Mouse (Mus musculus) macrophage (primary cell): Measurements from ENCODE around the gene Mrgpre. TPM values are rescaled to one million over a fixed set of nuclear protein-coding genes. Genes with fewer than 3 reads are reported as not detected.
A peak's percentile ranks its signal among the peaks of the same experiment; 100 is the strongest.

Source experiments
- H3K27ac ChIP-seq: fragments of 350-480 bp; formaldehyde crosslinking; 2 replicates; pipeline ENCODE4 v1.9.0; 2021
- H3K36me3 ChIP-seq: fragments of 350-480 bp; formaldehyde crosslinking; 2 replicates; pipeline ENCODE4 v1.9.0; 2021; ENCODE audit errors: inconsistent target
- H3K4me3 ChIP-seq: fragments of 350-480 bp; formaldehyde crosslinking; 2 replicates; pipeline ENCODE4 v1.9.0; 2021; ENCODE audit errors: inconsistent target
- H3K79me2 ChIP-seq: fragments of 350-480 bp; formaldehyde crosslinking; 2 replicates; pipeline ENCODE4 v1.9.0; 2021; ENCODE audit errors: inconsistent target
- WGBS: methylation state at CpG from one replicate; pipeline ENCODE4 v1.1.7; 2026; ENCODE audit warnings: inconsistent platforms; ENCODE audit not compliant: missing documents; 5-methylcytosine and 5-hydroxymethylcytosine counted together
- polyA plus RNA-seq: library from polyadenylated mRNA; stranded (reverse); fragments of 250-400 nt; gene quantifications from 3 replicates; pipeline ENCODE4 v1.2.4, GENCODE M21; 2018; ENCODE audit warnings: inconsistent platforms
- total RNA-seq, 78 experiments: library from RNA; depleted of rRNA; stranded (reverse); fragments of 250-400 nt; gene quantifications; 1 replicate in 9 of 78; 2 replicates in 24 of 78; 3 replicates in 43 of 78; 4 replicates in 2 of 78; pipeline ENCODE4 v1.2.4; 2018; ENCODE audit warnings: inconsistent platforms in 56 of 78

Mrgpre gene
- total RNA-seq (2018; cell fraction: chromatin; rRNA removed): 1 to 10 TPM in 3 of 26 experiments, under 1 TPM in 14, not detected in 9; 0.15 to 1.6 (median 0.33) TPM
- total RNA-seq (2018; cell fraction: cytosol; rRNA removed): 1 to 10 TPM in 25 of 26 experiments, under 1 TPM in 1; 0.80 to 6.9 (median 2.2) TPM
- 1 to 10 TPM in 24 of 26 experiments, under 1 TPM in 2; 0.58 to 4.2 (median 2.0) TPM for total RNA-seq (2018; cell fraction: nucleus; rRNA removed)
- 3.9 to 5.1 TPM (median 4.2 TPM) in 3 replicates for polyA plus RNA-seq

GRCm38 (mm10) chr7:143783996-143784829, at the start of gene Mrgpre:
Mrgpre (minus strand) TSS chr7:143784500.
- WGBS: 15% methylated on average over 21 of the region's 21 CpGs
- no peak within 1 kb of the TSS for H3K27ac ChIP-seq

GRCm38 (mm10) chr7:143833581-143834190, 49.4 kb upstream of the Mrgpre start:
- 80% methylated on average over 6 of the region's 6 CpGs for WGBS
- H3K79me2 ChIP-seq: peaks cover 51% of the 10 kb centered on the region
- H3K4me3 ChIP-seq: no peak overlapping the region
- peaks cover 12% of the 10 kb centered on the region; the same call in 1 of the 2 replicates for H3K36me3 ChIP-seq
- H3K27ac ChIP-seq: no peak overlapping the region

More at GRCm38 (mm10) chr7:143783996-143784829, at the start of gene Mrgpre:
- no peaks in the 10 kb centered on the region for H3K79me2 ChIP-seq
- no peaks in the 10 kb centered on the region for H3K36me3 ChIP-seq
- H3K4me3 ChIP-seq: peak within 1 kb of the TSS; percentile 0; the same call in 1 of the 2 replicates

GRCm38 (mm10) chr7:143832611-143833010, 48.3 kb upstream of the Mrgpre start:
- no peak overlapping the region for H3K27ac ChIP-seq
- 88% methylated on average over 2 of the region's 2 CpGs for WGBS
- H3K79me2 ChIP-seq: peaks cover 51% of the 10 kb centered on the region
- peaks cover 3% of the 10 kb centered on the region; the same call in 1 of the 2 replicates for H3K36me3 ChIP-seq
- H3K4me3 ChIP-seq: no peak overlapping the region

- Histone ChIP-seq H3K27ac (no peak overlapping the region), H3K79me2 (peaks cover 51% of the 10 kb centered on the region), H3K4me3 (no peak overlapping the region), H3K36me3 (no peaks in the 10 kb centered on the region)
- WGBS: 74% methylated on average over 8 of the region's 8 CpGs
Measured at GRCm38 (mm10) chr7:143832196-143832595, 47.9 kb upstream of the Mrgpre start.

- no peaks in the 10 kb centered on the region for H3K36me3 ChIP-seq
- H3K79me2 ChIP-seq: peaks cover 44% of the 10 kb centered on the region
- peak overlapping the region; percentile 41 for H3K27ac ChIP-seq
- 10% methylated on average over 6 of the region's 6 CpGs for WGBS
- peak overlapping the region; percentile 85 for H3K4me3 ChIP-seq
Measured at GRCm38 (mm10) chr7:143830399-143830798, 46.1 kb upstream of the Mrgpre start.

- WGBS: 1% methylated on average over 36 of the region's 37 CpGs
- H3K27ac ChIP-seq: peak overlapping the region; percentile 92
- H3K79me2 ChIP-seq: peaks cover 37% of the 10 kb centered on the region
- peak overlapping the region; percentile 85 for H3K4me3 ChIP-seq
- H3K36me3 ChIP-seq: no peaks in the 10 kb centered on the region
Measured at GRCm38 (mm10) chr7:143829504-143830331, 45.4 kb upstream of the Mrgpre start.

GRCm38 (mm10) chr7:143826985-143827384, 42.7 kb upstream of the Mrgpre start:
- Histone ChIP-seq H3K36me3 (no peaks in the 10 kb centered on the region), H3K27ac (no peak overlapping the region), H3K4me3 (no peak overlapping the region), H3K79me2 (peaks cover 20% of the 10 kb centered on the region)
- 84% methylated on average over 2 of the region's 2 CpGs for WGBS

GRCm38 (mm10) chr7:143823266-143823605, 38.9 kb upstream of the Mrgpre start:
- H3K79me2 ChIP-seq: peaks cover 12% of the 10 kb centered on the region; the same call in 1 of the 2 replicates
- H3K36me3 ChIP-seq: no peaks in the 10 kb centered on the region
- H3K4me3 ChIP-seq: peak overlapping the region; percentile 23; the same call in 1 of the 2 replicates
- H3K27ac ChIP-seq: peak overlapping the region; percentile 42
- WGBS: 89% methylated on average over 4 of the region's 4 CpGs

GRCm38 (mm10) chr7:143822375-143823265, 38.3 kb upstream of the Mrgpre start, which contains the start of the genes Nadsyn1 and Dhcr7:
Nadsyn1 (minus strand) TSS chr7:143822849.
Dhcr7 (plus strand) TSS chr7:143823145.
- WGBS: under 1% methylated on average over 32 of the region's 40 CpGs
- H3K79me2 ChIP-seq: peaks cover 12% of the 10 kb centered on the region; the same call in 1 of the 2 replicates
- peak within 1 kb of the TSS; percentile 76 for H3K4me3 ChIP-seq
- H3K27ac ChIP-seq: peak within 1 kb of the TSS; percentile 56
- no peaks in the 10 kb centered on the region for H3K36me3 ChIP-seq

GRCm38 (mm10) chr7:143821241-143821640, 36.9 kb upstream of the Mrgpre start:
- no peak overlapping the region for H3K4me3 ChIP-seq
- 93% methylated on average over 2 of the region's 2 CpGs for WGBS
- no peak overlapping the region for H3K27ac ChIP-seq
- peaks cover 4% of the 10 kb centered on the region for H3K36me3 ChIP-seq
- H3K79me2 ChIP-seq: peaks cover 12% of the 10 kb centered on the region; the same call in 1 of the 2 replicates

GRCm38 (mm10) chr7:143819201-143819600, 34.9 kb upstream of the Mrgpre start:
- peaks cover 12% of the 10 kb centered on the region; the same call in 1 of the 2 replicates for H3K79me2 ChIP-seq
- no peak overlapping the region for H3K27ac ChIP-seq
- no peak overlapping the region for H3K4me3 ChIP-seq
- H3K36me3 ChIP-seq: peaks cover 23% of the 10 kb centered on the region
- WGBS: 98% methylated on average over 4 of the region's 4 CpGs

- no peak overlapping the region for H3K4me3 ChIP-seq
- no peak overlapping the region for H3K27ac ChIP-seq
- H3K79me2 ChIP-seq: no peaks in the 10 kb centered on the region
- H3K36me3 ChIP-seq: peaks cover 81% of the 10 kb centered on the region
- WGBS: 88% methylated on average over 1 of the region's 1 CpGs
Measured at GRCm38 (mm10) chr7:143808909-143809308, 24.6 kb upstream of the Mrgpre start.

- 81% methylated on average over 5 of the region's 5 CpGs for WGBS
- peaks cover 71% of the 10 kb centered on the region for H3K36me3 ChIP-seq
- no peak overlapping the region for H3K4me3 ChIP-seq
- no peak overlapping the region for H3K27ac ChIP-seq
- no peaks in the 10 kb centered on the region for H3K79me2 ChIP-seq
Measured at GRCm38 (mm10) chr7:143805199-143805624, 20.9 kb upstream of the Mrgpre start.
